Mouse (Mus musculus): ENCODE measurements around the gene Zfp622.

- no peak for TF ChIP-seq POLR2A (IDR thresholded peaks at IDR 0.05; ENCODE audit: control insufficient read depth, low read depth, low read length)
- no peak for TF ChIP-seq CTCF (IDR thresholded peaks at IDR 0.05; ENCODE audit: control insufficient read depth, insufficient read depth, insufficient replicate concordance, low read depth, low read length)
Observed at GRCm38 (mm10) chr15:26041196-26041947, 57.2 kb downstream of the Zfp622 start.

All from testis, adult 2 months (tissue).